Mouse (Mus musculus) cortical plate, adult 2 months (tissue): ENCODE measurements around the gene Ky.

Source experiments
- CTCF ChIP-seq: fragments of 200-500 bp; IDR thresholded peaks from 2 replicates; pipeline ENCODE4 v1.5.1; 2011; ENCODE audit warnings: mild to moderate bottlenecking, control low read depth, low read length; ENCODE audit not compliant: insufficient read depth; ENCODE audit errors: extremely low read depth
- POLR2A ChIP-seq: fragments of 200-500 bp; IDR thresholded peaks from 2 replicates; pipeline ENCODE4 v1.6.1; 2011; ENCODE audit warnings: mild to moderate bottlenecking, low read length, control low read depth; ENCODE audit not compliant: insufficient read depth; ENCODE audit errors: extremely low read depth

GRCm38 (mm10) chr9:102497833-102498430, 7.6 kb upstream of the Ky start:
- TF ChIP-seq POLR2A (no peak), CTCF (no peak)
